In the genomic region with DNA sequence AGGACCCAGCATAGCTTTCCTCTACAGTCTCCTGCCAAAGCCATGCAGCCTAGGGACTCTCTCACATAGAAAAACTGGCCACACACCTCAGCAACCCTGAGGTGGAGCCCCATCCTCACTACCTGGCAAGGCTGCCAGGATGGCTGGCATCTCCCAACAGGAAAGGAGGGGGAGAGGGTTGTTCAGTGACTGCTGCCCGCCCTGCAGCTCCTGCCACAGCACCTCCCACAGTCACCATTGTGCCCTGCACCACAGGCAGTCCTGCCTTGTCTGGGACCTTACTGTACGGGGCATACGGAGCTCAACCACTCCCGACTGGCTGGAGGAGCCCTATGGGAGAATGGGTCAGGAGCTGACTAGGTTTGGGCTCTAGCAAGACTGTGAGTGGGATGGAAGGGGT, we compare ENCODE assay signal across 28 mouse cellular contexts. TPM values are rescaled to one million over a fixed set of nuclear protein-coding genes. Genes with fewer than 3 reads are reported as not detected.
A peak's percentile ranks its signal among the peaks of the same experiment; 100 is the strongest.
DNase-seq lines count a peak whose midpoint lies in the region; ATAC-seq and TF ChIP-seq lines count a peak whose summit lies in the region.
"Had no signal": no experiment of that assay in that cellular context is flagged by ENCODE, and none has a peak within 500 bp of the region (broad histone marks: within the 10 kb centered on the region; RNA-seq: fewer than 3 reads in every experiment).

No protein-coding gene starts in this region.

- H3K9ac ChIP-seq in liver, embryonic 12.5 days, result peak overlapping the region; percentile 59
- H3K9ac ChIP-seq in stomach, postnatal 0 days (ENCODE audit: low read length), result no peak overlapping the region
- H3K9ac ChIP-seq: embryonic facial prominence, embryonic 13.5 days; forebrain, embryonic 15.5 days; heart, embryonic 13.5 days; hindbrain, embryonic 12.5 days; limb, embryonic 13.5 days; lung, embryonic 14.5 days; midbrain, embryonic 13.5 days; neural tube, embryonic 12.5 days had no signal

- peak; percentile 62 for DNase-seq in cerebellum, adult 9-11 months
- DNase-seq in cerebellum, postnatal 36 days, result no peak
- DNase-seq in layer of hippocampus, adult 2 months (ENCODE audit: low spot score in 2 of 2), result no peak
- no peak for DNase-seq in layer of hippocampus, postnatal 25 days (ENCODE audit: extremely low spot score in 1 of 2, low spot score in 1 of 2)
- DNase-seq in stomach, postnatal 0 days (ENCODE audit: low spot score), result no peak
- DNase-seq in forebrain, embryonic 10.5 days (ENCODE audit: extremely low spot score, low spot score), result no peak
- no peak for DNase-seq in lung, postnatal 10 days
- DNase-seq: adrenal gland, adult 2 months; cerebellum, adult 8-10 months; embryo, embryonic 11 days; gastrocnemius, postnatal 36 days; heart, adult 2 months; heart, postnatal 14 days; kidney, adult 18-20 months; lung, embryonic 14.5 days; lung, postnatal 36 days; right cerebral cortex, postnatal 25 days; thymus, postnatal 14 days had no signal

- no peak for TF ChIP-seq EP300 in stomach, postnatal 0 days (optimal IDR thresholded peaks at IDR 0.05)

- TF ChIP-seq CTCF in layer of hippocampus, adult 2 months (conservative IDR thresholded peaks at IDR 0.05), result no peak
- TF ChIP-seq CTCF in stomach, postnatal 0 days (IDR thresholded peaks at IDR 0.05; ENCODE audit: low read depth), result peak; percentile 13; the same call in 1 of the 2 replicates

- H3K27ac ChIP-seq in layer of hippocampus, adult 2 months, result peak overlapping the region; percentile 32; the same call in 1 of the 2 replicates
- H3K27ac ChIP-seq in liver, embryonic 12.5 days, result peak overlapping the region; percentile 93
- no peak overlapping the region for H3K27ac ChIP-seq in stomach, postnatal 0 days (replicated peaks)
- H3K27ac ChIP-seq in forebrain, embryonic 10.5 days, result no peak overlapping the region
- H3K27ac ChIP-seq: embryonic facial prominence, embryonic 13.5 days; forebrain, embryonic 15.5 days; heart, embryonic 13.5 days; hindbrain, embryonic 12.5 days; limb, embryonic 13.5 days; midbrain, embryonic 13.5 days; neural tube, embryonic 12.5 days had no signal

- H3K27me3 ChIP-seq in liver, embryonic 12.5 days (replicated peaks), result peaks cover 4% of the 10 kb centered on the region; the same call in 1 of the 2 replicates
- H3K27me3 ChIP-seq in stomach, postnatal 0 days (ENCODE audit: control insufficient read depth, insufficient read depth, low read length), result no peaks in the 10 kb centered on the region
- no peaks in the 10 kb centered on the region for H3K27me3 ChIP-seq in forebrain, embryonic 10.5 days (ENCODE audit: poor library complexity, severe bottlenecking)
- H3K27me3 ChIP-seq: embryonic facial prominence, embryonic 13.5 days; forebrain, embryonic 15.5 days; heart, embryonic 13.5 days; hindbrain, embryonic 12.5 days; limb, embryonic 13.5 days; midbrain, embryonic 13.5 days; neural tube, embryonic 12.5 days; Patski had no signal

- no peak for ATAC-seq in liver, embryonic 12.5 days
- ATAC-seq in stomach, postnatal 0 days (ENCODE audit: low FRiP score, low TSS enrichment), result no peak
- ATAC-seq: forebrain, embryonic 15.5 days; midbrain, embryonic 13.5 days; Patski had no signal

- H3K4me3 ChIP-seq in layer of hippocampus, adult 2 months, result no peak overlapping the region
- H3K4me3 ChIP-seq in liver, embryonic 12.5 days, result no peak overlapping the region
- no peak overlapping the region for H3K4me3 ChIP-seq in stomach, postnatal 0 days (ENCODE audit: low read depth, low read length)
- no peak overlapping the region for H3K4me3 ChIP-seq in forebrain, embryonic 10.5 days
- H3K4me3 ChIP-seq: embryonic facial prominence, embryonic 13.5 days; forebrain, embryonic 15.5 days; heart, adult 2 months; heart, embryonic 13.5 days; hindbrain, embryonic 12.5 days; limb, embryonic 13.5 days; megakaryocyte, embryonic 14.5 days; midbrain, embryonic 13.5 days; neural tube, embryonic 12.5 days had no signal

- peaks cover 78% of the 10 kb centered on the region for H3K4me1 ChIP-seq in liver, embryonic 12.5 days
- H3K4me1 ChIP-seq in stomach, postnatal 0 days (replicated peaks; ENCODE audit: control insufficient read depth, insufficient read depth), result peaks cover 6% of the 10 kb centered on the region
- peaks cover 62% of the 10 kb centered on the region for H3K4me1 ChIP-seq in forebrain, embryonic 10.5 days

- peaks cover 6% of the 10 kb centered on the region for H3K36me3 ChIP-seq in liver, embryonic 12.5 days
- peaks cover 2% of the 10 kb centered on the region; the same call in 1 of the 2 replicates for H3K36me3 ChIP-seq in stomach, postnatal 0 days (ENCODE audit: control insufficient read depth, insufficient read depth, low read length)
- H3K36me3 ChIP-seq in forebrain, embryonic 10.5 days (replicated peaks), result no peaks in the 10 kb centered on the region
- H3K36me3 ChIP-seq: embryonic facial prominence, embryonic 13.5 days; forebrain, embryonic 15.5 days; heart, embryonic 13.5 days; hindbrain, embryonic 12.5 days; limb, embryonic 13.5 days; midbrain, embryonic 13.5 days; neural tube, embryonic 12.5 days had no signal

- WGBS in liver, embryonic 12.5 days (ENCODE audit: insufficient replicate concordance), result 80% methylated on average over 4 of the region's 4 CpGs
- WGBS in stomach, postnatal 0 days, result 70% methylated on average over 4 of the region's 4 CpGs
- 54% methylated on average over 4 of the region's 4 CpGs for WGBS in forebrain, embryonic 10.5 days

- H3K4me2 ChIP-seq in liver, embryonic 12.5 days, result peak overlapping the region; percentile 46
- H3K4me2 ChIP-seq in stomach, postnatal 0 days (replicated peaks; ENCODE audit: low read depth), result no peak overlapping the region
- H3K4me2 ChIP-seq: embryonic facial prominence, embryonic 13.5 days; forebrain, embryonic 15.5 days; heart, embryonic 13.5 days; hindbrain, embryonic 12.5 days; limb, embryonic 13.5 days; lung, embryonic 14.5 days; midbrain, embryonic 13.5 days; neural tube, embryonic 12.5 days had no signal

- H3K9me3 ChIP-seq in liver, embryonic 12.5 days (replicated peaks), result no peaks in the 10 kb centered on the region
- no peaks in the 10 kb centered on the region for H3K9me3 ChIP-seq in stomach, postnatal 0 days (ENCODE audit: control insufficient read depth, low read length)
- H3K9me3 ChIP-seq in forebrain, embryonic 10.5 days, result no peaks in the 10 kb centered on the region
- H3K9me3 ChIP-seq: embryonic facial prominence, embryonic 13.5 days; forebrain, embryonic 15.5 days; heart, embryonic 13.5 days; hindbrain, embryonic 12.5 days; limb, embryonic 13.5 days; megakaryocyte, embryonic 14.5 days; midbrain, embryonic 13.5 days; neural tube, embryonic 12.5 days had no signal

RNA-seq across cellular contexts. Expression of gene Mgll, which starts 57.7 kb away (rescaled TPM):
- 100 to 1,000 TPM; 178 to 182 TPM for total RNA-seq in layer of hippocampus, adult 2 months (2021)
- 100 to 1,000 TPM; 190 to 192 TPM for total RNA-seq in layer of hippocampus, postnatal 25 days (2021)
- 46.4 and 47.7 TPM in 2 replicates for polyA plus RNA-seq in liver, embryonic 12.5 days (2016; fragmentation: Nextera tagmentation; extraction: Ambion mirVana)
- polyA plus RNA-seq in stomach, postnatal 0 days (2015; fragmentation: Nextera tagmentation; extraction: Ambion mirVana), result 117 and 127 TPM in 2 replicates
- polyA plus RNA-seq in forebrain, embryonic 10.5 days (2016; fragmentation: Nextera tagmentation; extraction: Ambion mirVana), result 5.8 and 7.4 TPM in 2 replicates

RNA-seq across cellular contexts. Expression of gene Abtb1, which starts 59.9 kb away (rescaled TPM):
- 10 to 100 TPM; 33.4 to 37.1 TPM for total RNA-seq in layer of hippocampus, adult 2 months (2021)
- 10 to 100 TPM; 32.7 to 34.1 TPM for total RNA-seq in layer of hippocampus, postnatal 25 days (2021)
- 37.6 and 40.0 TPM in 2 replicates for polyA plus RNA-seq in liver, embryonic 12.5 days (2016; fragmentation: Nextera tagmentation; extraction: Ambion mirVana)
- polyA plus RNA-seq in stomach, postnatal 0 days (2015; fragmentation: Nextera tagmentation; extraction: Ambion mirVana), result 25.1 and 26.1 TPM in 2 replicates
- 20.8 and 21.5 TPM in 2 replicates for polyA plus RNA-seq in forebrain, embryonic 10.5 days (2016; fragmentation: Nextera tagmentation; extraction: Ambion mirVana)

Comparison
In these comparisons a context has a peak if more than half of its experiments do, and no peak if none do; other contexts are left out.
1. H3K27ac ChIP-seq: peak in layer of hippocampus, adult 2 months (single experiment) and liver, embryonic 12.5 days (single experiment); none in stomach, postnatal 0 days (single experiment) and forebrain, embryonic 10.5 days (single experiment).